Mouse (Mus musculus): Measurements from ENCODE around the gene Tmem231. TPM values are rescaled to one million over a fixed set of nuclear protein-coding genes. Genes with fewer than 3 reads are reported as not detected.

Tmem231 gene
- polyA plus RNA-seq, 1 experiment = 4.5 TPM

DNA sequence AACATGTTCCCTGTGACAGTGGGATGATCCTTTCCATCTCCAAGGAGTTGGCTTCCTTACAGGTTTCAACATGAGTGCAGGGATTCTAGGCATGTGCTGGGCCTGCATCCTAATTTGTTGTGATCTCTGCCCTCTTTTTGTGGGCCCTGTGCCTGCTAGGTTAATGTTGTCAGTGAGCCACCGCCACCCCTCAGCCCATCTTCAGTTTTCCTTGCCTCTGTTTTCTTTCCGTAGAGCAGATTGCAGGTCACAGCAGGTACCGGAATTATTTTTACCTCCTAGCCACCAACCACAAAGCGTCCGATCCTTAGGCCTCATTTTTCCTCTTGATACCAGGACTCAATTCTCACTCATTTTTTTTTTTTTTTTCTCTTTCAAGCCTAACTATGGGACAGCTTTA, 18.3 kb upstream of the Tmem231 start:
- no peak for TF ChIP-seq CEBPB (IDR thresholded peaks at IDR 0.05; ENCODE audit: insufficient read depth, poor library complexity, severe bottlenecking)
- TF ChIP-seq SRF (IDR thresholded peaks at IDR 0.05; ENCODE audit: control insufficient read depth, insufficient read length, low read depth) = no peak
- no peak for TF ChIP-seq USF1 (IDR thresholded peaks at IDR 0.05; ENCODE audit: low read depth)
- TF ChIP-seq MYOD1 (IDR thresholded peaks at IDR 0.05; ENCODE audit: control insufficient read depth in 1 of 3, insufficient read length in 2 of 3, low read depth in 2 of 3) = no peak
- no peak for TF ChIP-seq POLR2AphosphoS2 (IDR thresholded peaks at IDR 0.05; ENCODE audit: insufficient read length, low read depth)
- TF ChIP-seq TCF3 (IDR thresholded peaks at IDR 0.05; ENCODE audit: insufficient read length, low read depth) = no peak
- no peak for TF ChIP-seq MYOG (IDR thresholded peaks at IDR 0.05; ENCODE audit: control insufficient read depth in 1 of 3, insufficient read depth in 1 of 3, insufficient read length in 2 of 3, low read depth in 2 of 3)
- TF ChIP-seq E2F4 (IDR thresholded peaks at IDR 0.05; ENCODE audit: insufficient read depth) = no peak
- TF ChIP-seq TCF12 (IDR thresholded peaks at IDR 0.05; ENCODE audit: insufficient read depth, poor library complexity, severe bottlenecking) = no peak
- TF ChIP-seq MAX (IDR thresholded peaks at IDR 0.05; ENCODE audit: low read depth) = no peak
- no peak for TF ChIP-seq POLR2A (IDR thresholded peaks at IDR 0.05; ENCODE audit: insufficient read length, low read depth)
- TF ChIP-seq REST (IDR thresholded peaks at IDR 0.05; ENCODE audit: insufficient read depth, insufficient read length) = no peak
- Histone ChIP-seq H3K27me3 (ENCODE audit: control insufficient read depth, insufficient read depth, insufficient read length) (no peaks in the 10 kb centered on the region), H3ac (ENCODE audit: control insufficient read depth, insufficient read length) (no peak overlapping the region)

GRCm38 (mm10) chr8:111951317-111951716, 17.6 kb upstream of the Tmem231 start:
- no peaks in the 10 kb centered on the region for H3K79me2 ChIP-seq (ENCODE audit: control insufficient read depth, insufficient read depth)
- H3K4me3 ChIP-seq = no peak overlapping the region
- no peak for TF ChIP-seq POLR2A (IDR thresholded peaks at IDR 0.05; ENCODE audit: insufficient read length, low read depth)
- TF ChIP-seq TCF12 (IDR thresholded peaks at IDR 0.05; ENCODE audit: insufficient read depth, poor library complexity, severe bottlenecking) = no peak
- TF ChIP-seq REST (IDR thresholded peaks at IDR 0.05; ENCODE audit: insufficient read depth, insufficient read length) = no peak
- TF ChIP-seq MYOG (IDR thresholded peaks at IDR 0.05; ENCODE audit: control insufficient read depth in 1 of 3, insufficient read depth in 1 of 3, insufficient read length in 2 of 3, low read depth in 2 of 3) = no peak
- no peak for TF ChIP-seq TCF3 (IDR thresholded peaks at IDR 0.05; ENCODE audit: insufficient read length, low read depth)
- TF ChIP-seq POLR2AphosphoS2 (IDR thresholded peaks at IDR 0.05; ENCODE audit: insufficient read length, low read depth) = no peak
- TF ChIP-seq CEBPB (IDR thresholded peaks at IDR 0.05; ENCODE audit: insufficient read depth, poor library complexity, severe bottlenecking) = no peak
- no peak for TF ChIP-seq MAX (IDR thresholded peaks at IDR 0.05; ENCODE audit: low read depth)
- TF ChIP-seq SRF (IDR thresholded peaks at IDR 0.05; ENCODE audit: control insufficient read depth, insufficient read length, low read depth) = no peak
- no peak for TF ChIP-seq USF1 (IDR thresholded peaks at IDR 0.05; ENCODE audit: low read depth)
- TF ChIP-seq E2F4 (IDR thresholded peaks at IDR 0.05; ENCODE audit: insufficient read depth) = no peak
- TF ChIP-seq MYOD1 (IDR thresholded peaks at IDR 0.05; ENCODE audit: control insufficient read depth in 1 of 3, insufficient read length in 2 of 3, low read depth in 2 of 3) = no peak
- H3K4me2 ChIP-seq (ENCODE audit: low read depth) = no peak overlapping the region
- H3K27me3 ChIP-seq (ENCODE audit: control insufficient read depth, insufficient read depth, insufficient read length) = no peaks in the 10 kb centered on the region
- no peak overlapping the region for H3ac ChIP-seq (ENCODE audit: control insufficient read depth, insufficient read length)
- peaks cover 23% of the 10 kb centered on the region for H3K36me3 ChIP-seq (ENCODE audit: control insufficient read depth, insufficient read depth)

More for the DNA sequence above, 18.3 kb upstream of the Tmem231 start:
- peaks cover 29% of the 10 kb centered on the region for H3K36me3 ChIP-seq (ENCODE audit: control insufficient read depth, insufficient read depth)
- H3K4me3 ChIP-seq = no peak overlapping the region
- no peaks in the 10 kb centered on the region for H3K79me2 ChIP-seq (ENCODE audit: control insufficient read depth, insufficient read depth)
- no peak overlapping the region for H3K4me2 ChIP-seq (ENCODE audit: low read depth)

DNA sequence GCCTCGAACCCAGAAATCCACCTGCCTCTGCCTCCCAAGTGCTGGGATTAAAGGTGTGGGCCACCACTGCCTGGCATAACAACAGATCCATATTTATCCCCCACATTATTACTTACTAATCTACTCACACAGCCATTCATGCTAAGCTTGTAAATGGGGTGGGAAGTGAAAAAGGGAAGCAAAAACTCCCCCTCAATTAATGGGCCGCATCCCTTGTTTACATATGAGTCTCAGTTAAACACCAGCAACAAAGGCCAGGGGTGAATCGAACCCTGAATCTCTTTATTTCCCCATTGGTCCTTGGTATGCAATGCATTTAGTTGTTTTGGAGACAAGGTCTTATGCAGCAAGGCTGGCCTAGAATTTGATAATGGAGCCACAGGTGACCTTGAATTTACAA, 17.2 kb upstream of the Tmem231 start:
- H3K4me2 ChIP-seq (ENCODE audit: low read depth) = no peak overlapping the region
- H3K27me3 ChIP-seq (ENCODE audit: control insufficient read depth, insufficient read depth, insufficient read length) = no peaks in the 10 kb centered on the region
- peaks cover 22% of the 10 kb centered on the region for H3K36me3 ChIP-seq (ENCODE audit: control insufficient read depth, insufficient read depth)
- no peaks in the 10 kb centered on the region for H3K79me2 ChIP-seq (ENCODE audit: control insufficient read depth, insufficient read depth)
- TF ChIP-seq SRF (IDR thresholded peaks at IDR 0.05; ENCODE audit: control insufficient read depth, insufficient read length, low read depth) = no peak
- no peak overlapping the region for H3ac ChIP-seq (ENCODE audit: control insufficient read depth, insufficient read length)
- H3K4me3 ChIP-seq = no peak overlapping the region

DNA sequence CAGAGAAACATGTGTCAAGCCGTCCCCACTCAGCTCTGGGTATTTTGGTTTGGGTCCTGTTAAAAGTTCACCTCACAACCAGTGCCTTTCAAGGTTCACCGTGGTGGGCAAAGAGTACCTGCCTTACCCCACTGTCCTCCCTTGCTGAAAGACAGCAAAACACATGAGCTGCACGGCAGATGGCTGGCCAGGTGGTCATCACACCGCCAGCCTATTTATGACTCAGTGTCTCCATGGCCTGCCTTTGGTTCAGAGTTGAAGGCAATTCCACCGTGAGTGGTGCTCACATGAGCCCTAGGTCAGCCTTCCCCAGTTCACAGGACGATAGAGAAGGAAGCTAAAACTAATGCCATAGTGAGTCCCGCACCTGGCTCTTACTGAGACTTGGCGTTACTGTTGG, 14.3 kb upstream of the Tmem231 start:
- H3ac ChIP-seq (ENCODE audit: control insufficient read depth, insufficient read length) = no peak overlapping the region
- H3K36me3 ChIP-seq (ENCODE audit: control insufficient read depth, insufficient read depth) = peaks cover 24% of the 10 kb centered on the region
- no peak overlapping the region for H3K4me2 ChIP-seq (ENCODE audit: low read depth)
- H3K4me3 ChIP-seq = no peak overlapping the region
- TF ChIP-seq MAX (IDR thresholded peaks at IDR 0.05; ENCODE audit: low read depth) (no peak), TCF12 (IDR thresholded peaks at IDR 0.05; ENCODE audit: insufficient read depth, poor library complexity, severe bottlenecking) (no peak)
- H3K79me2 ChIP-seq (ENCODE audit: control insufficient read depth, insufficient read depth) = no peaks in the 10 kb centered on the region
- no peaks in the 10 kb centered on the region for H3K27me3 ChIP-seq (ENCODE audit: control insufficient read depth, insufficient read depth, insufficient read length)

GRCm38 (mm10) chr8:111947144-111947543, 13.5 kb upstream of the Tmem231 start:
- Histone ChIP-seq H3K79me2 (ENCODE audit: control insufficient read depth, insufficient read depth) (no peaks in the 10 kb centered on the region), H3ac (ENCODE audit: control insufficient read depth, insufficient read length) (no peak overlapping the region), H3K4me3 (no peak overlapping the region), H3K36me3 (ENCODE audit: control insufficient read depth, insufficient read depth) (peaks cover 23% of the 10 kb centered on the region), H3K4me2 (ENCODE audit: low read depth) (no peak overlapping the region), H3K27me3 (ENCODE audit: control insufficient read depth, insufficient read depth, insufficient read length) (no peaks in the 10 kb centered on the region)
- TF ChIP-seq REST (IDR thresholded peaks at IDR 0.05; ENCODE audit: insufficient read depth, insufficient read length) = no peak
- TF ChIP-seq POLR2A (IDR thresholded peaks at IDR 0.05; ENCODE audit: insufficient read length, low read depth) = no peak
- TF ChIP-seq MAX (IDR thresholded peaks at IDR 0.05; ENCODE audit: low read depth) = no peak
- no peak for TF ChIP-seq MYOD1 (IDR thresholded peaks at IDR 0.05; ENCODE audit: control insufficient read depth in 1 of 3, insufficient read length in 2 of 3, low read depth in 2 of 3)
- TF ChIP-seq E2F4 (IDR thresholded peaks at IDR 0.05; ENCODE audit: insufficient read depth) = no peak
- no peak for TF ChIP-seq SRF (IDR thresholded peaks at IDR 0.05; ENCODE audit: control insufficient read depth, insufficient read length, low read depth)
- no peak for TF ChIP-seq POLR2AphosphoS2 (IDR thresholded peaks at IDR 0.05; ENCODE audit: insufficient read length, low read depth)
- TF ChIP-seq USF1 (IDR thresholded peaks at IDR 0.05; ENCODE audit: low read depth) = no peak
- no peak for TF ChIP-seq MYOG (IDR thresholded peaks at IDR 0.05; ENCODE audit: control insufficient read depth in 1 of 3, insufficient read depth in 1 of 3, insufficient read length in 2 of 3, low read depth in 2 of 3)
- no peak for TF ChIP-seq CEBPB (IDR thresholded peaks at IDR 0.05; ENCODE audit: insufficient read depth, poor library complexity, severe bottlenecking)

Measured in myocyte (in vitro differentiated cells).